Mouse (Mus musculus) liver, adult 2 months (tissue): Measurements from ENCODE around the gene Apex1.

Experiments
- CTCF ChIP-seq: fragments of 200-500 bp; IDR thresholded peaks from 2 replicates; pipeline ENCODE4 v1.5.1; 2011; ENCODE audit warnings: low read depth, low read length, control low read depth
- POLR2A ChIP-seq: fragments of 200-500 bp; IDR thresholded peaks from 2 replicates; pipeline ENCODE4 v1.6.1; 2011; ENCODE audit warnings: low read length, control low read depth; ENCODE audit not compliant: insufficient read depth; ENCODE audit errors: extremely low read depth

- TF ChIP-seq CTCF = no peak
- no peak for TF ChIP-seq POLR2A
Observed at GRCm38 (mm10) chr14:50970822-50971221, 46.1 kb downstream of the Apex1 start.
